Mouse (Mus musculus): ENCODE data around the gene Mobp. TPM values are rescaled to one million over a fixed set of nuclear protein-coding genes. Genes with fewer than 3 reads are reported as not detected.

Gene Mobp
- total and polyA plus RNA-seq, 3 experiments, result 0.17 TPM; not detected in 2

DNA sequence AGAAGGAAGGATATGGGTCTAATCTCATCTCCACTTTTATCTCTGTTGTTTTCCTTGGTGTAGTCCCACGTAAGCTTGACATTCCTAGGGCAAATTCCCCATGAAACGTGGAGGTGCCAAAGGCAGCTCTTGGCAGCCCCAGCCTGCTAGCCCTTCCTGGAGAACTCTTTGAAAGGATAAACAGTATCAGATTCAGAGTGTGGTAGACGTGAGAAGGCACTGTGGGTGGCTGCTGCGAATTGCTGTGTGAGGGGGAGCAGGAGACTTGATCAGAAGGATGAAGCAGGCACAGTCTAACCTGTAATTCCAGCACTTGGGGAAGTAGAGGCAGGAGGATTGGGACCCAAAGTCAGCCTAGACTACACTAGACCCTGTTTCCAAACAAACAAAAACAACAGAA lies 51.4 kb downstream of the Mobp start:
- no peaks in the 10 kb centered on the region for H3K36me3 ChIP-seq (replicated peaks in 1 of 2; ENCODE audit: control insufficient read depth in 1 of 2, insufficient read depth in 1 of 2, low read length in 1 of 2)
- H3K9me3 ChIP-seq (replicated peaks; ENCODE audit: low read length), result peaks cover 8% of the 10 kb centered on the region
- H3K9ac ChIP-seq (ENCODE audit: insufficient read depth, low read depth), result no peak overlapping the region
- in situ Hi-C loops (cut with MboI; ENCODE audit: low pct_ligation_motif_present, low pct_unique_long_range_greater_than_20kb, low sequenced_read_pairs), result loop anchor here (10.0 kb wide), 1 partner anchor 174 kb away; no protein-coding TSS in a partner anchor
- no peak overlapping the region for H3K4me2 ChIP-seq (ENCODE audit: insufficient read depth, low read depth, poor library complexity, severe bottlenecking)
- TF ChIP-seq ZC3H11A (IDR thresholded peaks at IDR 0.05; ENCODE audit: low read depth, low read length), result no peak
- no peak for TF ChIP-seq BHLHE40 (IDR thresholded peaks at IDR 0.05; ENCODE audit: low read depth, low read length)
- no peak for TF ChIP-seq MAFK (IDR thresholded peaks at IDR 0.05; ENCODE audit: insufficient replicate concordance, low read length)
- TF ChIP-seq IRF4 (IDR thresholded peaks at IDR 0.05; ENCODE audit: low read depth, low read length), result no peak
- TF ChIP-seq NELFE (IDR thresholded peaks at IDR 0.05; ENCODE audit: low read depth, low read length), result no peak
- peaks cover 26% of the 10 kb centered on the region for H3K27me3 ChIP-seq (replicated peaks)
- H3K27ac ChIP-seq (ENCODE audit: insufficient read depth, low read depth), result no peak overlapping the region
- no peak overlapping the region for H3K4me3 ChIP-seq (replicated peaks in 1 of 3; ENCODE audit: low read depth in 2 of 3, low read length in 2 of 3, poor library complexity in 1 of 3)
- DNase-seq (ENCODE audit: extremely low read depth), result no peak
- 0 out of 4 replicates have a peak, but pooled peaks cover 0 to 4% of the 10 kb centered on the region in 2 experiments for H3K4me1 ChIP-seq (ENCODE audit: control insufficient read depth in 1 of 2, insufficient read depth in 2 of 2)
- no peaks in the 10 kb centered on the region for H3K79me2 ChIP-seq (replicated peaks; ENCODE audit: control insufficient read depth, extremely low read depth, insufficient read depth, poor library complexity, severe bottlenecking)
- dilution Hi-C loops (cut with MboI; ENCODE audit: extremely low pct_ligation_motif_present, extremely low pct_unique_long_range_greater_than_20kb, low sequenced_read_pairs), result no loop called here

DNA sequence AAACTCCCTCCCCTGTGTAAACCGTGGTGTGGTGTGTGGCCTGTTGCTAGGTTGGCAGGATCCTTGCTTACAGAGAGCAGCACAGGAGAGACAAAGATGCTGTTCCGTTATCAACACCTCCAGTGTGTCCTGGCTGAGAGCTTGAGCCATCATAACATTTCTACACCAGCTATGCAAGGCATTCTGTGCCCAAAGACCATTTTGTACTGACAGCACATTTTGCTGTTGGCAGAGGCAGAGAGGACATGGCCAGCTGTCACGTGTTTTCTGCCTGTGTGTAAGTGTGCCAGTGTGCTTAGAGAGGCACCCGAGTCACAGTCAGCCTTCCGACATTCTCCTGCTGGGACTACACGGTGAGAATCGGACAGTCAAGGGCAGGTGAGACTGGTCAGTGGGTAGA lies 52.2 kb downstream of the Mobp start:
- peaks cover 26% of the 10 kb centered on the region for H3K27me3 ChIP-seq (replicated peaks)
- in situ Hi-C loops (cut with MboI; ENCODE audit: low pct_ligation_motif_present, low pct_unique_long_range_greater_than_20kb, low sequenced_read_pairs) (loop anchor here (10.0 kb wide), 1 partner anchor 173 kb away; no protein-coding TSS in a partner anchor), dilution Hi-C loops (cut with MboI; ENCODE audit: extremely low pct_ligation_motif_present, extremely low pct_unique_long_range_greater_than_20kb, low sequenced_read_pairs) (no loop called here)
- TF ChIP-seq BHLHE40 (IDR thresholded peaks at IDR 0.05; ENCODE audit: low read depth, low read length) (peak; percentile 40; the same call in 1 of the 2 replicates), POLR2AphosphoS2 (IDR thresholded peaks at IDR 0.05; ENCODE audit: low read depth, low read length) (no peak), EP300 (IDR thresholded peaks at IDR 0.05; ENCODE audit: low read length) (no peak)
- no peak for DNase-seq (ENCODE audit: extremely low read depth)
- no peak overlapping the region for H3K9ac ChIP-seq (ENCODE audit: insufficient read depth, low read depth)
- H3K27ac ChIP-seq (ENCODE audit: insufficient read depth, low read depth), result no peak overlapping the region
- H3K4me2 ChIP-seq (ENCODE audit: insufficient read depth, low read depth, poor library complexity, severe bottlenecking), result no peak overlapping the region
- peaks cover 5% of the 10 kb centered on the region for H3K9me3 ChIP-seq (replicated peaks; ENCODE audit: low read length)
- H3K4me3 ChIP-seq (replicated peaks in 1 of 3; ENCODE audit: low read depth in 2 of 3, low read length in 2 of 3, poor library complexity in 1 of 3), result no peak overlapping the region
- H3K79me2 ChIP-seq (replicated peaks; ENCODE audit: control insufficient read depth, extremely low read depth, insufficient read depth, poor library complexity, severe bottlenecking), result no peaks in the 10 kb centered on the region
- H3K36me3 ChIP-seq (replicated peaks in 1 of 2; ENCODE audit: control insufficient read depth in 1 of 2, insufficient read depth in 1 of 2, low read length in 1 of 2), result no peaks in the 10 kb centered on the region
- 0 out of 4 replicates have a peak, but pooled peaks cover 0 to 4% of the 10 kb centered on the region in 2 experiments for H3K4me1 ChIP-seq (ENCODE audit: control insufficient read depth in 1 of 2, insufficient read depth in 2 of 2)

DNA sequence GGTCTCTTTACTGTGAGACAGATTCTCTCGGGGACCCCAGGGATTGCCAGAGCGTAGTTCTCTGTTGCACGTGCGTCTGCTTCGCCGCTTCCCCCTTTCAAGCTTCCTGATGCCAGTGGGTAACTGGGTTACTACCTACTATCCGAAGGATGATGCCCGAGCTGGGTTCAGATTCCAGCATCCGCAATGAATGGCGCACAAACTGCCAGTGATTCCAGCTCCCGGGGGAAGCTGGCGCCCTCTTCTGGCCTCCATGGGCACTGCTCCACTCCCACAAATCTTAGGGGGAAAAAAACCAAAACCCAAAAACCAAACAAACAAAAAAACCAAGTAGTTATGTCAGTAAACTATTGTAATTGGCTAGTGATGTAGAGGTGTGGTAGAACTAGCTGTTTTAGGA lies 53.2 kb downstream of the Mobp start:
- dilution Hi-C loops (cut with MboI; ENCODE audit: extremely low pct_ligation_motif_present, extremely low pct_unique_long_range_greater_than_20kb, low sequenced_read_pairs) (no loop called here), in situ Hi-C loops (cut with MboI; ENCODE audit: low pct_ligation_motif_present, low pct_unique_long_range_greater_than_20kb, low sequenced_read_pairs) (loop anchor here (10.0 kb wide), 1 partner anchor 172 kb away; no protein-coding TSS in a partner anchor)
- Histone ChIP-seq H3K27me3 (replicated peaks) (peaks cover 28% of the 10 kb centered on the region), H3K9me3 (replicated peaks; ENCODE audit: low read length) (peaks cover 2% of the 10 kb centered on the region), H3K9ac (ENCODE audit: insufficient read depth, low read depth) (no peak overlapping the region), H3K4me3 (replicated peaks in 1 of 3; ENCODE audit: low read depth in 2 of 3, low read length in 2 of 3, poor library complexity in 1 of 3) (no peak overlapping the region), H3K79me2 (replicated peaks; ENCODE audit: control insufficient read depth, extremely low read depth, insufficient read depth, poor library complexity, severe bottlenecking) (no peaks in the 10 kb centered on the region), H3K4me1 (ENCODE audit: control insufficient read depth in 1 of 2, insufficient read depth in 2 of 2) (0 out of 4 replicates have a peak, but pooled peaks cover 0 to 4% of the 10 kb centered on the region in 2 experiments), H3K4me2 (ENCODE audit: insufficient read depth, low read depth, poor library complexity, severe bottlenecking) (peak overlapping the region; percentile 68), H3K36me3 (replicated peaks in 1 of 2; ENCODE audit: control insufficient read depth in 1 of 2, insufficient read depth in 1 of 2, low read length in 1 of 2) (no peaks in the 10 kb centered on the region), H3K27ac (ENCODE audit: insufficient read depth, low read depth) (no peak overlapping the region)
- TF ChIP-seq USF1 (IDR thresholded peaks at IDR 0.05; ENCODE audit: low read depth, low read length), result no peak
- peak; percentile 62 to 63 for TF ChIP-seq CTCF (conservative IDR thresholded peaks at IDR 0.05 in 1 of 2, IDR thresholded peaks at IDR 0.05 in 1 of 2; ENCODE audit: low read depth in 2 of 2, low read length in 2 of 2)
- peak; percentile 16 for TF ChIP-seq RAD21 (IDR thresholded peaks at IDR 0.05; ENCODE audit: low read depth, low read length)
- peak; percentile 52 for TF ChIP-seq SMC3 (IDR thresholded peaks at IDR 0.05; ENCODE audit: low read depth, low read length)
- TF ChIP-seq BHLHE40 (IDR thresholded peaks at IDR 0.05; ENCODE audit: low read depth, low read length), result peak; percentile 27; the same call in 1 of the 2 replicates
- DNase-seq (ENCODE audit: extremely low read depth), result no peak

Data from CH12.LX (cell line).